Mouse (Mus musculus) heart, postnatal 0 days (tissue): ENCODE results near the gene 5830411N06Rik.

Experiments used
- CTCF ChIP-seq: IDR thresholded peaks from 2 replicates; pipeline ENCODE4 v1.5.1; 2016; ENCODE audit warnings: antibody characterized with exemption, control low read depth, low read depth
- EP300 ChIP-seq: IDR thresholded peaks from 2 replicates; pipeline ENCODE4 v1.6.1; 2016; ENCODE audit warnings: antibody characterized with exemption, low read depth

DNA sequence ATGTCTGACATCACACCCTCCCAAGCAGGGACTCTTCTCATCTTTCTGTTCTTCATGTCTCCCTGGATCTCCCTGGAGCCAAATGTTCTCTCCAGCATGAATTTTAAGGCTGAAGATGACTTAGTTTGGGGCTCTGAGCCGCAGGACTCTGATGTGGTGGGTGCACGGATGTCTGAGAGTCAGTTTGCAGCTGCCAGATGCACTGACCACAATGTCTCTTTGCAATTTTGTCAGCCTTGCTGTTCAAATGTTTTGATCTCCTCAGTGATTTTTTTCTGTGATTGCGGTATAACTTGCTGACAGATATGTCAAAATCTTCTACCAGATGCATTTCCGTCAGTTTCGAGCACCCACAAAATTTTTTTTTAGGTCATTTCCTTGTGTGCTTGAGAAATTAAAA lies 33.2 kb upstream of the 5830411N06Rik start:
- no peak for TF ChIP-seq EP300
- no peak for TF ChIP-seq CTCF
